Mouse (Mus musculus) forebrain, postnatal 0 days (tissue): ENCODE measurements around the gene Klhl7. TPM values are rescaled to one million over a fixed set of nuclear protein-coding genes. Genes with fewer than 3 reads are reported as not detected.

ENCODE experiments used
- ATAC-seq: fragments of 200-750 bp; cut with Nextera tagmentation; 2 replicates; pipeline ENCODE4 v1.8.0; 2017; ENCODE audit warnings: mild to moderate bottlenecking, moderate library complexity
- DNase-seq: peaks from one replicate; pipeline ENCODE4 v3.0.0-alpha.2; 2015
- H3K27ac ChIP-seq: fragments of 300-500 bp; sonication (generic); 2 replicates; pipeline ENCODE4 v1.5.1; 2014; ENCODE audit warnings: low read depth, mild to moderate bottlenecking, antibody characterized with exemption, low read length, moderate library complexity, mixed read lengths
- H3K27me3 ChIP-seq: fragments of 300-500 bp; sonication (generic); 2 replicates; pipeline ENCODE4 v1.6.1; 2014; ENCODE audit warnings: mild to moderate bottlenecking, low read length, mixed read lengths; ENCODE audit not compliant: insufficient read depth
- H3K36me3 ChIP-seq: fragments of 300-500 bp; sonication (generic); 2 replicates; pipeline ENCODE4 v1.6.1; 2014; ENCODE audit warnings: mild to moderate bottlenecking, moderate library complexity; ENCODE audit not compliant: insufficient read depth
- H3K4me1 ChIP-seq: fragments of 300-500 bp; sonication (generic); 2 replicates; pipeline ENCODE4 v1.6.1; 2014; ENCODE audit warnings: antibody characterized with exemption; ENCODE audit not compliant: insufficient read depth
- H3K4me2 ChIP-seq: fragments of 300-500 bp; sonication (generic); 2 replicates; pipeline ENCODE4 v1.6.1; 2014; ENCODE audit warnings: low read depth, mild to moderate bottlenecking, moderate library complexity
- H3K4me3 ChIP-seq: fragments of 300-500 bp; sonication (generic); 2 replicates; pipeline ENCODE4 v1.5.1; 2014; ENCODE audit warnings: low read depth, low read length, mixed read lengths
- H3K9ac ChIP-seq: fragments of 300-500 bp; sonication (generic); 2 replicates; pipeline ENCODE4 v1.6.1; 2014; ENCODE audit warnings: mild to moderate bottlenecking
- H3K9me3 ChIP-seq: fragments of 300-500 bp; sonication (generic); 2 replicates; pipeline ENCODE4 v1.6.1; 2016; ENCODE audit warnings: low read length
- CTCF ChIP-seq: sonication (generic); IDR thresholded peaks from 2 replicates; pipeline ENCODE4 v1.5.1; 2016; ENCODE audit warnings: antibody characterized with exemption, control low read depth, low read depth
- WGBS: fragments of 180-500 bp; shearing (Covaris S2); extraction: QIAGEN DNeasy Blood & Tissue Kit; methylation state at CpG from one replicate; pipeline ENCODE4 v1.1.7; 2014; 5-methylcytosine and 5-hydroxymethylcytosine counted together
- polyA plus RNA-seq: library from polyadenylated mRNA; unstranded; fragments of >200 nt; fragmentation: Nextera tagmentation; extraction: Ambion mirVana; gene quantifications from 2 replicates; pipeline ENCODE4 v1.2.1, GENCODE M21; 2015
- total RNA-seq: library from RNA; depleted of rRNA; stranded (reverse); fragments of >200 nt; gene quantifications from 2 replicates; pipeline ENCODE4 v1.2.3, GENCODE M21; 2014

Gene Klhl7
- total and polyA plus RNA-seq, 2 experiments from 2014 or later = 118 to 244 TPM

- Histone ChIP-seq H3K27me3 (no peaks in the 10 kb centered on the region), H3K4me1 (peaks cover 11% of the 10 kb centered on the region; the same call in 1 of the 2 replicates), H3K9ac (no peak overlapping the region), H3K27ac (no peak overlapping the region), H3K9me3 (no peaks in the 10 kb centered on the region), H3K4me2 (no peak overlapping the region), H3K4me3 (no peak overlapping the region), H3K36me3 (no peaks in the 10 kb centered on the region)
- ATAC-seq (no peak), DNase-seq (no peak)
- peak; percentile 49; the same call in 1 of the 2 replicates for TF ChIP-seq CTCF
- 83% methylated on average over 7 of the region's 7 CpGs for WGBS
Measured at GRCm38 (mm10) chr5:24078420-24079179, 21.8 kb upstream of the Klhl7 start.

DNA sequence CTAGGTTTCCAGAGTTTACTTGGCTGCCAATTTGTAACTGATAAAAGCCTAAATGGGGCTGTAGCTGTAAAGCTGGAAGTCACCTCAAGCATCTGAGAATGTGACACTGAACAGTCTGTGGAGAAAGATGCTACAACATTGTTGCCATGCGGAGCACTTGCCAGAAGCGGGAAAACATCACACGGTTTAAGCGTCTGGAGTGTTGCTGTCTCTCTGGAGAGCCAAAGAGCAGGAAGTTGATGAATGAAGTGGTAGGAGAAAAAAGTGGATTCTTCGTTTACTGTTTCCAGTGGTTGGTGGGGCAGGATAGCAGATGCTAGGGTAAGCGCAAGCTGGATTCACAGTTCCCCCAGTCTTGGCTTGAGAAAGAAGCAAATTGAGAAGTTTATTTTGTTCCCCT lies 19.6 kb upstream of the Klhl7 start:
- WGBS = 55% methylated on average over 6 of the region's 6 CpGs
- TF ChIP-seq CTCF = no peak
- no peak overlapping the region for H3K9ac ChIP-seq
- H3K9me3 ChIP-seq = no peaks in the 10 kb centered on the region
- H3K36me3 ChIP-seq = no peaks in the 10 kb centered on the region
- H3K4me1 ChIP-seq = peaks cover 11% of the 10 kb centered on the region; the same call in 1 of the 2 replicates
- no peaks in the 10 kb centered on the region for H3K27me3 ChIP-seq
- 0 out of 2 replicates have a peak overlapping the region, but pooled peaks have one; percentile 5 for H3K27ac ChIP-seq
- DNase-seq (peak; percentile 58), ATAC-seq (peak; percentile 61)
- H3K4me3 ChIP-seq = no peak overlapping the region
- H3K4me2 ChIP-seq = no peak overlapping the region

DNA sequence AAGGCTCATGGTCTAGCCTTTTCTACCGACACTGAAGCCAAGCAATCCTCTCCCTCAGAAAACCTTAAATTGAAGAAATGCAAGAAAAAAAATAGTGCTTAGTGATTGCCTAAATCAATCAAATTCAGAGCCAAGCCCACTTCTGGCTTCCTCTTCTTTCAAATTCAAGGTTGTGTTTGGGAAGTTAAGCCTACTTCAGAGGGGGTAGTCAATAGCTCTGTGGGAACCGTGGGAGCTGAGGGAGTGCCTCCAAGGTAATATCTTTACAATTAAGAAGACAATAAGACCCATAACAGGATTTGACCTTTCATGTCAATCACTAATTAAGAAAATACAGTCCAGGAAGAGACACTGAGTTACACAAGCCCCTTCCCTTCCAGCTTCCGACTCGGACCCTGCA lies 15.6 kb upstream of the Klhl7 start:
- no peak for ATAC-seq
- Histone ChIP-seq H3K4me1 (peaks cover 6% of the 10 kb centered on the region; the same call in 1 of the 2 replicates), H3K4me3 (no peak overlapping the region), H3K36me3 (no peaks in the 10 kb centered on the region), H3K9me3 (no peaks in the 10 kb centered on the region), H3K27me3 (no peaks in the 10 kb centered on the region), H3K9ac (no peak overlapping the region), H3K27ac (no peak overlapping the region), H3K4me2 (no peak overlapping the region)
- TF ChIP-seq CTCF = no peak
- 65% methylated on average over 4 of the region's 4 CpGs for WGBS
- DNase-seq = no peak

- Histone ChIP-seq H3K27ac (no peak overlapping the region), H3K27me3 (no peaks in the 10 kb centered on the region), H3K9me3 (no peaks in the 10 kb centered on the region), H3K4me2 (no peak overlapping the region), H3K4me1 (0 out of 2 replicates have a peak, but pooled peaks cover 4% of the 10 kb centered on the region), H3K36me3 (no peaks in the 10 kb centered on the region), H3K4me3 (no peak overlapping the region), H3K9ac (no peak overlapping the region)
- 89% methylated on average over 16 of the region's 16 CpGs for WGBS
- ATAC-seq (no peak), DNase-seq (no peak)
- no peak for TF ChIP-seq CTCF
Measured at GRCm38 (mm10) chr5:24086241-24086640, 14.2 kb upstream of the Klhl7 start.

- no peak for TF ChIP-seq CTCF
- no peaks in the 10 kb centered on the region for H3K36me3 ChIP-seq
- no peak overlapping the region for H3K4me2 ChIP-seq
- H3K27me3 ChIP-seq = no peaks in the 10 kb centered on the region
- no peak overlapping the region for H3K9ac ChIP-seq
- ATAC-seq = no peak
- WGBS = 26% methylated on average over 3 of the region's 3 CpGs
- no peak for DNase-seq
- H3K4me3 ChIP-seq = no peak overlapping the region
- no peaks in the 10 kb centered on the region for H3K4me1 ChIP-seq
- no peaks in the 10 kb centered on the region for H3K9me3 ChIP-seq
- H3K27ac ChIP-seq = no peak overlapping the region
Measured at GRCm38 (mm10) chr5:24086865-24087264, 13.5 kb upstream of the Klhl7 start.

DNA sequence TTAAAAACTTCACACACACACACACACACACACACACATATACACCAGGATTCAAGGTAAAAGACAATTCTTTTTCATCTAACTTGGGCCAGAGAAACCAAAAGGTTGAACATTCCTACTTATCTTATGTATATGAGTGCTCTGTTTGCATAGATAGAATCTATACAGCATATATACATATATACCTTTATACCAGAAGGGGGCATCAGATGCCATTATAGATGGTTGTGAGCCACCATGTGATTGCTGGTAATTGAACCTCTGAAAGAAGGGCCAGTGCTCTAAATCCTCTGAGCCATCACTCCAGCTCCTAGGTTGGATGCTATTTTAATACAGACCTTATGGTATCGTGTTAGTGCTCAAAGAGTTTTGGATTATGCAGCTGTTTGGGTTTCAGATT lies 12.0 kb upstream of the Klhl7 start:
- ATAC-seq = no peak
- no peaks in the 10 kb centered on the region for H3K27me3 ChIP-seq
- H3K9me3 ChIP-seq = no peaks in the 10 kb centered on the region
- H3K4me3 ChIP-seq = no peak overlapping the region
- H3K4me1 ChIP-seq = no peaks in the 10 kb centered on the region
- H3K27ac ChIP-seq = no peak overlapping the region
- no peak overlapping the region for H3K4me2 ChIP-seq
- 95% methylated on average over 1 of the region's 1 CpGs for WGBS
- H3K36me3 ChIP-seq = no peaks in the 10 kb centered on the region
- H3K9ac ChIP-seq = no peak overlapping the region
- no peak for TF ChIP-seq CTCF
- no peak for DNase-seq

- Histone ChIP-seq H3K9ac (no peak overlapping the region), H3K4me2 (no peak overlapping the region), H3K9me3 (no peaks in the 10 kb centered on the region), H3K4me3 (no peak overlapping the region), H3K27me3 (no peaks in the 10 kb centered on the region), H3K27ac (no peak overlapping the region), H3K36me3 (no peaks in the 10 kb centered on the region), H3K4me1 (no peaks in the 10 kb centered on the region)
- WGBS = 63% methylated on average over 3 of the region's 3 CpGs
- ATAC-seq (no peak), DNase-seq (no peak)
- TF ChIP-seq CTCF = no peak
Measured at GRCm38 (mm10) chr5:24092496-24092895, 7.9 kb upstream of the Klhl7 start.
